Mouse (Mus musculus) adrenal gland, adult (tissue): ENCODE data around the gene Hist1h2ba.

Source experiments
- DNase-seq, 2 experiments: peaks; one replicate each; pipeline ENCODE4 v3.0.0; 2022 to 2023; ENCODE audit warnings: low spot score in 1 of 2; ENCODE audit not compliant: inconsistent age in 2 of 2

Hist1h2ba gene

GRCm38 (mm10) chr13:23910121-23910520, 23.8 kb downstream of the Hist1h2ba start:
- DNase-seq: no peak

- DNase-seq: no peak
Measured at GRCm38 (mm10) chr13:23906906-23907305, 27.1 kb downstream of the Hist1h2ba start.

GRCm38 (mm10) chr13:23898242-23898641, 35.7 kb downstream of the Hist1h2ba start:
- no peak for DNase-seq

GRCm38 (mm10) chr13:23893269-23893593, 40.7 kb downstream of the Hist1h2ba start:
- DNase-seq: no peak

GRCm38 (mm10) chr13:23892592-23893268, 41.2 kb downstream of the Hist1h2ba start:
- DNase-seq: no peak

GRCm38 (mm10) chr13:23889011-23889605, 44.8 kb downstream of the Hist1h2ba start:
- peak in 1 of 2 experiments; percentile 50 for DNase-seq

- DNase-seq: no peak
Measured at GRCm38 (mm10) chr13:23887026-23887725, 46.8 kb downstream of the Hist1h2ba start.

- DNase-seq: peak in 1 of 2 experiments; percentile 44
Measured at GRCm38 (mm10) chr13:23885540-23885939, 48.4 kb downstream of the Hist1h2ba start.
